Mouse (Mus musculus): ENCODE results near the gene Vmn2r86. TPM values are rescaled to one million over a fixed set of nuclear protein-coding genes. Genes with fewer than 3 reads are reported as not detected.

Gene Vmn2r86
- polyA plus RNA-seq, 1 experiment from 2014 or later = not detected

Other genes starting within 250 kb of the Vmn2r86 start
- not detected in 2 replicates for gene Olfr827, start 241.6 kb downstream of the Vmn2r86 start, polyA plus RNA-seq (2015; fragmentation: Nextera tagmentation; extraction: Ambion mirVana)
- gene Neurod4, start 175.8 kb downstream of the Vmn2r86 start, polyA plus RNA-seq (2015; fragmentation: Nextera tagmentation; extraction: Ambion mirVana) = 5.9 and 7.9 TPM in 2 replicates
- gene Tespa1, start 133.2 kb downstream of the Vmn2r86 start, polyA plus RNA-seq (2015; fragmentation: Nextera tagmentation; extraction: Ambion mirVana) = not detected in 2 replicates
- not detected in 2 replicates for gene Vmn2r84, start 61.7 kb downstream of the Vmn2r86 start, polyA plus RNA-seq (2015; fragmentation: Nextera tagmentation; extraction: Ambion mirVana)
- not detected in 2 replicates for gene Vmn2r85, start 26.3 kb downstream of the Vmn2r86 start, polyA plus RNA-seq (2015; fragmentation: Nextera tagmentation; extraction: Ambion mirVana)
- not detected in 2 replicates for gene Vmn2r87, start 41.3 kb upstream of the Vmn2r86 start, polyA plus RNA-seq (2015; fragmentation: Nextera tagmentation; extraction: Ambion mirVana)

All from midbrain, embryonic 13.5 days (tissue).